Mouse (Mus musculus): ENCODE measurements around the gene Dbndd2.

The Dbndd2 gene

GRCm38 (mm10) chr2:164540652-164541427, 54.9 kb downstream of the Dbndd2 start:
- DNase-seq (ENCODE audit: low spot score), result no peak

GRCm38 (mm10) chr2:164542132-164542531, 56.2 kb downstream of the Dbndd2 start:
- no peak for DNase-seq (ENCODE audit: low spot score)

- no peak for DNase-seq (ENCODE audit: low spot score)
These were observed 56.7 kb downstream of the Dbndd2 start for GRCm38 (mm10) chr2:164542598-164542997.
